Mouse (Mus musculus): ENCODE data around the gene Nrip1.
A peak's percentile ranks its signal among the peaks of the same experiment; 100 is the strongest.

Gene Nrip1

DNA sequence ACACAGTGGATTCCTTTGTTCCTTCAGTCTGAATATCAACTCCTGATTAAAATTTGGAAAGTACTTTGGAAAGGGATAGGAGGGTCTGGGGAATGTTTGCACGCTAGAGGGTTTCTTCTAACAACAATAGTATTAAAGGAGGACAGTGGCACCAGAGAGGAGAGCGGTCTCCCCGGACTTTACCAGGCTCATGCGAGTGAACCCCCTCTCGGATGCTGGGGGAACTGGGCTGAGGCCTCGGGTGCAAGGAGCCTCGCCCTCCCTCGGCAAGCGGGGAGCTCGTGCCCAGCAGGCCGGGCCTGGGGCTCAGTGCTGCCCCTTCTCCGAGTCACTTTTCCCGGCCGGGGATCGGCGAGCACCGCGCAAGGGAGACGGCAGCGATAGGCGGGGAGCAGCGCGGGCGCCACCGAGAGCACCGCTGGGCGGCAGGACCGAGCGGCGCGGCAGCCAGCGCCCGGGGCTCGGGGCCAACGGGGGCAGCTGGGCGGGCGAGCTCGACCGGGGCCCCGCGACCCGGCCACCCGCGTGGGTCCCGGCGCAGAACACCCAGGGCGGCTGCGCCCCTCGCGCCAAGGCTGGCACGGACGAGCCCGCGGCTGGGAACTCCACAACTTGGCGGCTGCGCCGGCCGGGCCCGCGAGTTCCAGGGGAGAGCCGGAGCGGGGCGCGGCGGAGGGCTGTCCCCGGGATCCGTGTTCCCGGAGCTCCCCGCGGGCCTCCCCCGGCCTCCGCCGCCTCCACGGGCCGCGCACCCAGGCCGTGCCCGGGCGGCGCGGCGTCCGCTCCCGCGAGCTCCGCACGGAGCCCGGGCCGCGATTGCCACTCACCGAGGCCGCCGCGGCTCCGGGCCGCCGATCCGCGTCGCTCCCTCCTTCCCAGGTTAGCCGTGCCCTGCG lies 1.3 kb downstream of the Nrip1 start:
- peak; percentile 56 to 83 for DNase-seq

DNA sequence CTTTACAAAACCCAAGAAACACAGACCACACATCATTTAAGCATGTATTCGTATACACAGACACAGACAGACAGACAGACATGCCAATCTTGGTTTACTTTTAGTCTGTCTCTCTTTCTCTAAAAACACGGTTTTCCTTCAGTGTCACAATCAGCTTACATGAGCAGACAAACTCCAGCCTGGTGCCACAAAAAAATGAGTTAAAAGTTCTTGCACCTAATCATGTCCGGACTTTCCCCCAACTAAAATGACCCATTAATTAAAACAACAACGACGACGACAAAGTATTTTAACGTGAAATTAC lies 2.1 kb downstream of the Nrip1 start:
- no peak for DNase-seq

DNA sequence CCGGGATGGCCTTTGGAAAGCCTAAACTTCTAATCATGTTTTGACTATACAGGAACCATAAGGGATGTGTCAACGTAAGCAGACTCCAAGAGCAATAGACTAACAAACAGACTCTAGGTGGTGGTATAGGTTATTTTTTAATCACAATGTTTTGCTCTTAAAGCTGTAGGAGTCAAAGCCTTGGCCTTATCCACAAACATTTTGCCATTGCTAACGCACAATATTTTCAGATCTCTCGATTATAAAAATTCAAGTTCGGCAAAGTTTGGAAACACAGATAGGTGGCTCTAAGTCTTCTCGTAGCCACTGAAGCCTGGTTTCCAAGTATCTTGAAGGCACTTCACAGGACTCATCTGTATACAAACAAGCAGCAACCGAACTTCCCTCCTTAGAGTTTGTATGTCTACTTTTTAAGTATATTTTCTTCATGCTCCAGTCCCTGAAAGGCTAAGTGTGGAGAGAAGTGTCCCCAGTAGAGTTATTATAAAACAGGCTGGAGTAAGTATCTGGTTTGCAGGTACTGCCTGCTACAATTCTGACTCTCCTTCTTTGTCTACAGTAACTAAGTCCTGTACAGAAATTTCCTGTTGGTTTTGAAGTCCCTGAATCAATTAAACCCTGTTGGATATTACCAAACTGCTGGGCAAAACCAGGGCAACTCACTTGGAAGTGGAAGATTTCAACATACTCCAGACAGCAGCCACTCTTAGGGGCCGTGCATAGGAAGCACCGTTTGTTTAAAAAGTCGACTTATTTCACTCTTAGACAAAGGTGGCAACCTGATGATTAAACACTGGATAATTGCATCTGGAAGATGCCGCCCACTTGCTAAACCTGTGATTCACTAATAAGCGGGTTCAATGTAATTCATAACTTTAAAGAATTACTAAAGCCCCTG lies 2.7 kb downstream of the Nrip1 start:
- no peak for DNase-seq

DNA sequence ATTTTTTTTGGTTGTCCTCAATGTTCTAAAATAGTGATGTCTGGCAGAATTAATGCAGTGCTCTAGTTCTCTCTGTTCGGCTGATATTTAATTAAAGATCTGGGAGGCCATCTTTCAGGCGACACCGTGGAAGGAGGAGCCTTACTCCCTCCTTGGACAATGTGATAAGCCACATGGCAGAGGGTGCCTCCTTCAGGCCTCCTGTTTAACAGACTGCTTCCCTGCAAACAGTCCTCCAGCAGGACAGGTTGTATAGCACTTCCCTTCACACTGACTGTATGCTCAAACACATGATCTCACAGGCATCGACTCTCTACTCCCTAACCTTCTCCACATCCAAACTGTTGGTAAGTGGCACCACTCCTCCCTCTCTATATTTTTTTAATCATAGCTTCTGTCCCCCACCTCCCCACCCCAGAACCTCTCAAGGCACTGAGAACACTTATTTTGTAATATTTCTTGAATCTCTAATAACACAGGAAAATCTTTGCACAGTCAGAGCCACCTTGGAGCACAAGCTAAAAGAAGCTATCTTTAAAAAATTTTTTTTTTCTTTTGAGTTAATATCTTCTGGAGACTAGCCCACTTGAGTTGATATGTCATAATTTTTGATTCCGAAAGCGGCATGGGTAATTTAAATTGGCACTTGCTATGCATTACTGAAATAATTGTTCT lies 3.4 kb downstream of the Nrip1 start:
- DNase-seq = peak; percentile 57 to 65

DNA sequence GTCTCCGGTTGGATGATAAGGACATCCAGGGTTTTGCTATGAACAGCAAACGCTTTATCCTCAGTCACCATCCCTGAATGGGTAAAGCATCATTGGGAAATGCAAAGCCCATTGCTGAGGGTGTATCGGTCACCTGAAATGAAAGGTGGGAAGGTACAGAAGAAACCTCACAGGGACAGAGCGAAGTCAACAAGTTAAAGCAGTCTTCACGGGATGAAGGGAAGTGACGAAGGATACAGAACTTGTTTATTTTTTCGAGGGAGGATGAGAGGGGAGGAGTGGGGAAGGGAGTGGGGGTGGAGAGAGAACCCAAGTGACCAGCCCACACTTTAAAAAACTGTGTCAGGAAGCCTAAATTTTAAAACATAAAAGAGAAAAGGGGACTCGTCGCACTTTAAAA lies 4.4 kb downstream of the Nrip1 start:
- DNase-seq = no peak

DNA sequence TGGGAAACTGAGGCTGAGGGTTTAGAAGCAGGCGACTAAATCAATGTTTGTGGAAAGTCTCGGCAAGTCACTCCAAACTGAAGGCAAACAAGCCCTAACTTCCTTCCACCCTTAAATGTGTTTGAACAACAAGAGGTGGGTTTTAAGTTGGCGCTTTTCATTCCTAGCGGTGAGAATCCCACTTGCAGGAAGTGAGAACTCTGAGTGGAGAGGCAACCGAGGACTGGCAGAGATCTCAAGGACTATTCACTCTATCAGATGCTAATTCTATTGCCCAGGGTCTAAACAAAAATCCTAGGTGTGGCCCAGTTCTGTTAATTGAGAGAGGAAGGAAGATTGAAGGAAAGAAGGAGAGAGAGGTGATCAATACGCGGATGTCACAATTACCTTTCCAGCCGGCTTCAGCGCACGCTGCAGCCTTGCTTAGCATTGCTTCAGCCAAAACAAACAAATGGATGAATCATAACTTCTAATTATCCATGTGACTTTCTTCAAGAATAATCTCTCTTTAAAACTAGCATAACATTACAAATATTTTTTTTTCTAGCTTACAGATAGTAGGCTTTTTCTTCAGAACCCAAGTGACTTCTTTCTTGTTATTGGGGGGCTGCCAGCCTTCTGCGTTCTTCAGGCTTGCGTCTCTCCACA lies 6.2 kb downstream of the Nrip1 start:
- DNase-seq = no peak

DNA sequence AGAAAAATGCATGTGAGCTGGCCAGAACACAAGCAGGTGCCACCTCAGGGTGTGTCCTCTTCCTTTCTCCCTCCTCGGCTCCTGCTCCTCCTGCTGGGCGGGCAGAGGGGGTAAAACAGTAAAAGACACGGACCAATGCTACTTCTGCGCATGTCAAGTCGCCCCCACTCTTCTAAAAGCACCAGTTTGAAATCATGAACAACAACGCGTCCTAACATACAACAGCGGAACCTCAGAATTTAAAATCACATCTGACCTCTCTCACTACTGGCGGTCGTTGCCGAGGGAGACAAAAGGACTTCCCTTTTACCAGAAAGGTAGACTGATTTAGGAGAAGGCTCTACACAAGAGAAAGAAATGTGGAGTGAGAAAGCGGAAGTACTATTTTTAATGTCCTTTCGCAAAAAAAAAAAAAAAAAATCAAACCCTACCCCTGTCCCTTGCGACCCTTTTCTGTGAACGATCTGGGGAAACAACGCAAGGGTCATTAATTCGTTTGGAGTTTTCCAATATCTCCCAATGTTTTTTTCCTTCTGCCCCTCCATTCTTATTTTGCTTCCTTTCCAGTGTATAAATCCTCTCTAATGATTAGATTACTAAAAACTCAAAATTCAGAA lies 7.7 kb downstream of the Nrip1 start:
- no peak for DNase-seq

DNA sequence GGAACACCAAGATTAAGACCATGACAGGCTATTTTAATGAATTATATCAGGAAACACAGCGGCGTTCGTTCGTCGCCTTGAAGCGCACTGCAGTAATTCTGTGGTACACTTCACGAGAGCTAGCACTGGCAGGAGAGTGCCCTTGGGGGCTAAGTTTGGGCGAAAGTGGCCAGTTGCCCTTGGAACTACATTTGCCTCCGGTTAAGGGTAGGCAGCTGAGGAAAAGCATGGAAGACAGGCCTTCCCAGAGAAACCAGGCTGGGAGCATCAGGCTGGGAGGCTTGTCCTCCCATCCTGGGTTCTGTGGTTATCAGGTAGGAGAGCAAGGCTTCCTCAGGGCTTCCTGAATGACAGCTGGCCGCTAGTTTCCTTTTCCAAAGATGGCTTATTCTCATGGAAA lies 8.4 kb downstream of the Nrip1 start:
- DNase-seq = peak in 1 of 2 experiments; percentile 42

DNA sequence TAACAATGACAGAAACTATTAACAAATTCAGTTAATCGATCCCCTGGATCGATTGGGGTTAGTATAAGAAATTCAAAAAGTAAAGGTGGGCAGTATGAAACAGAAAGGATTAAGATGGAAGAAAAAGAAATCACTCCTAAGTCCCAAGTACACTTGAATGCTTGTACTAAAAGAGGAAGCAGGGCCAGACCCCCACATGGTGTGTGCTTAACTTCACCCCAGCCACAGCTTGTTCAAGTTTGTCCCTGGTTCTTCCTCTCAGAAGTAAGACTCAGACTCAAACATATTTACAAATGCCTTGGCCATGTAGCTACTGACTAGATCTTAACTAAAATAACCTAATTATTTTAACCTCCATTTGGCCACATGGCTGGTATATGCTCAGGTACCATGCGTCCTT lies 10.0 kb downstream of the Nrip1 start:
- no peak for DNase-seq

DNA sequence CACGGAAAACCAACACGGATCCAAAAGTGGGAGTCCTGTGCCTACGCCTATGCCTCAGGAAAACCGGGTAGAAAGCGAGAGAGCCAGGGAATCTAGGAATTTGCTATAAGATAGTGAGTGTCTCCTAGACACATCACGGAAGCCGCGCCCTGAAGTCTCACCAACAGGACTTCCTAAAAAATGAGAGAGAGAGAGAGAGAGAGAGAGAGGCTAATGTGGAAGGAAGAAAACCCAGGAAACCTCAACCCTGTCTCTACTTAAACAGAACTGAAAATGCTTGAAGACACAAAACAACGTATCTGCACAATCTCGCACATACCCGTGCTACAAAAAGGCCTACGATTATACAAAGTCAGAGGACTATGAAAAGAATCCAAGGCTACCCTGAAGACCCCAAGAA lies 10.6 kb downstream of the Nrip1 start:
- DNase-seq = no peak

DNA sequence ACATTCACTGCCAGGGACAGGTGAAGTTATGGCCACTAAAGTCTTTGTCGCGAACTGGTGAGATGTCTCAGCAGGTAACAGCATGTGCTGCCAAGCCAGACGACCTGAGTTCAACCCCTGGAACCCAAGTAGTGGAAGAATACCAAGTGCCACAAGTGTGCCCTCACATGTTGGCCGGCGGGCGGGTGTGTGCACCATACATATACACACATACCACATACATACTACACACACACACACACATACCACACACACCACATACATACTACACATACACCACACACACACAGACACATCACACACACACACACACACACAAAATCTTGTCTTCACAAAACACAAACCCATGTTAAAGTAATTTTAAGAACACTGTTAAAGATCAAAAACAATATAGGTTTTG lies 13.2 kb downstream of the Nrip1 start:
- peak in 1 of 2 experiments; percentile 36 for DNase-seq

DNA sequence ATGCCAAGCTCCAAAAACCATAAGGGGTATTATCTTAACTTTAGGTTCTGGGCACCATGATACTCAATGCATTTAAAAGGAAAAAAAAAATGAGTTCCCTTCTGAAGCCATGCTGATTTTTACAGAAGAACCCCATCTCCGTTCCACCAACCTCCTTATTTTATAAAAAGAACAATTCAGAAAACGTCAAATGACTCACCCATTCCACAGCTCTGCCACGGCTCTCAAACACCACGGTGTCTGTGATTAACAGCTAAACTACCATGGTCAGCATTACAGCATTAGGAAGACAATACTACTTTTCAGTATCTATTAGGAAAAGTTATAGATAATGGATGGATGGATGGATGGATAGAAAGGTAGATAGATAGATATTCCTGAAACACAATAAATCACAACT lies 14.9 kb downstream of the Nrip1 start:
- no peak for DNase-seq

DNA sequence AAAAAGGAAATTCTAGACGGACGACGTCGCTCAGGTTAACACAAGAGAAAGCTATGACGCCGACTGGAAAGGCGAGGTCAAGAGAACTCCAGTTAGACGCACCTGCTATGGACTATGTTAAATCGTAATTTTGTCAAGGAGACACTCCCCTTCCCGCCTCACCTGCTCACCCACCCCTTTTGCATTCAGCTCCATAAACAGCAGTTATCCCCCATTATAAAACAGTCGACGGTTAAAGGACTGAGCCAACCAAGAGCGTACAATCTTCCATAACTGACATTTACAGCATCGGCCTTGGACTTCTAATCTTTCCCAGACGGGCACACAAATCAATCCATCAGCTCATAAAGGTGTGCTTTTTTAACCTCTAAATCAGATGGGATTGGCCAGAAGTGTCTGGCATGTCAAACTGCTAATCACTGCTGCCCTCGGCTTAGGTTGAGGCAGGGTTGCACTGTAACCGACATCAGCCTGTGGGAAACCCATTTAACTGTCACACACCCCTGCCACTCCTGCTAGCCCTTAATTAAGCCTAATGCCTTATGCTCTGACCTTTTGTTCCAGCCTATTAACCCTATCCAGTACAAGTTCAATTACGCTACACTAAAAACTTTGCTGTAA lies 15.4 kb downstream of the Nrip1 start:
- DNase-seq = peak in 1 of 2 experiments; percentile 54

DNA sequence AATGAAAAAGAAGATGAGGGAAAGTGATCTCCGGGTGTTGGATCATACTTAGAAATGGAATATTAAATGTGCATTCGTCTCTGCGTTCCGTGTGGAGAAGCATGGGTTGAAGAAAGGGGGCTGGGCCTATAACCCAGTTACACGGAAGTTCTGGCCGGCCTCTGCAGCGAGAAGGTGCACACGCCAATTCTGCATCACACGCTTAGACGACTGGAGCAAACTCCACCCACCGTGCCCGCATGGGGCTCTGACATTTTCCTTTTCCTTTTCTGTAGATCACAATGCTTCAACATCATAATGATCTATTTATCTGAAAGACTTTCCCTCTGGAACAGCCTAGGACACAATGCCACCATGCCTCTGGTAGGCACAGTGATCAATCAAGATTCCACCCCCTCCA lies 16.5 kb downstream of the Nrip1 start:
- DNase-seq = no peak

DNA sequence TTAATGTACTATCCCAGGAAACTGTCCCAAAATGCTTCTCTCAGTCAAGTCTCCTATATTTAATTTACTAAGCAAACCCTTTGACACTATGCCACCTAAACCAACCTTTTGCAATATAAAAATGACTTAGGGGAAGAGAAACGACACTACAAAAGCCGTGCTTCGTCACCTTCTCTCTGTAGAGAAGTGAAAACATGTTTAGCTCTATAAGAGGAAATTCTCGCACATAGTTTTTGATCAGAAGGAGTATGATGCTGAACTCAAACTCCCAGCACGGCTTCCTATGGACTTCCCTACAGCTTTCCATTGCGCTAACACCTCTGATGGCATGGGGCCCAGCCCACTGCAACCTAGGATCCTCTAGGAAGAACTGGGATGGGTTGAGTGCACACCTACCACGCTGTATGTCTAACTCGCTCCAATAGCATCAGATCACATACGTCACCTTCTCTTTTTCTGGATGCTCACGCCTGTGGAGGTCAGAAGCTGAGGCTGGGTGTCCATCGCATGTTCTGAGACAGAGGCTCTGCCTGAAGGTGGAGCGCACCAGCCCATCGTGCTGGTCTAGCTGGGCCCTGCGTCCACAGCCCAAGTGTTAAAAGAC lies 17.6 kb downstream of the Nrip1 start:
- DNase-seq = no peak

DNA sequence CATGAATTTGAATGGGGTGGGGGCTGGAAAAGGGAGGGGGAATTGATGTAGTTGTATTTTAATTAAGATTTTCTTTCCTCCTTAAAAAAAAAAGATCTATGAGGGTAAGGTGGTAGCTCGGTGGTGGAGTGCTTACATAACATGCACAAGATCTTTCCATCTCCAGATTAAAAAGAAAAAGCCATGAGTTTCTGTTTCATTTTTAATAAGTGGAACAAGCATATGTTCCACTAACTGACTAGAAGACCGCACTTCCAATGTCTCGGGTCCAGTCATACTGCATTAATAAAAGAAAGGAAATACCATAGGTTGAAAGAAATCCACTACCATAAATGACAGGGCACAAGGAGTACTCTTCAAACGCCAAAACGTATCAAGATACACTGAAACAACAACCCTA lies 18.4 kb downstream of the Nrip1 start:
- no peak for DNase-seq

DNA sequence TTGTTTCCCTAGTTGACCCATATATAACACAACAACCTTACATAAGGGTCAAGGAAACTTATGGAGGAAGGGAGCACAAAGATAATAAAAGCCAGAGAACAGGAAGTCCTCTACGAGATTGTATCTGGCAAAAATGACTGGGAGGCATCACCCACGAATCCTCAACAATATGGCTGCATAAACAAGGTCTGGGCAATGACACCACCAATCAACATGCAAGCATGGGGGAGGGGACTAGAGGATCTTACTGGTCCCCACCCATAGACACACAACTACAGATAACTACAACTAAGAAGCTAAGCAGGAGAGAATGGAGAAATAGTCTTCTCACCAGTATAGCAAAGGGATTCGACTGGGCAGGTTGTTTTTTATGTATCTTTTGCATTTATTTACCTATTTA lies 18.8 kb downstream of the Nrip1 start:
- DNase-seq = no peak

DNA sequence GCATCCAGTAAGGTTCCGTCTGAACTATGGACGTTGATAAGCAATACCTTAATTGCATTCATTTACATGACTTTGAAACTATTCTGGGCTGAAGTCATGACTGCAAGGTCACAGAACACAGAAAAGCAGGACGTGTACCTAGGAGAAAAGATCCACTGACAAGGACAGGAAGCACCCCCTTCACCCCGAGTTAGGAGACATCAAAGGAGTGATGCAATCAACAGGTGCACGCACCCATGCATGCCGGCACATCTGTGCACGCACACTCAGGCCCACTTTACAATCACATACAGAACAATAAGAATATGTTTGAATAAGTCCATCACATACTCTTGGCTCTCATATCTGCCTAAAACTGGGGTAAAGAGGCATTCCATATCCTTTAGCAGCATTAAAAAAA lies 19.3 kb downstream of the Nrip1 start:
- DNase-seq = no peak

DNA sequence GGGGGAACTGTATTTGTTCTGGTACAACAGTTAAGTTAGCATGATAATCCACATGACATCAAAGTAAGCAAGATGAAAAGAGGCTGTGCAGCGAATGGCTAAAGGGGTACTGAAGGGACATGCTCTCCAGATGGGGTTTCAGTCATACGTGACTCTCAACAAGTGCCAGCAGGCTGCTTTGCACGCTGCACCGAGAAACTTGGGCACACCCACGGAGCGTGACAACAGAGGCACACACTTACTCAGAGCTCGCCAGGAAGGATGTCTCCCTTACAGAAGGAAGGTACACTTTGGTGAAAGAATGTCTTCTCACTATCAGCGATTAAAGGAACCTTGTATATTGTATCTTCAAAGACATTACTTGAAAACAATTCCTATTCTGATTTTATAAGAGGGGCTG lies 22.7 kb downstream of the Nrip1 start:
- no peak for DNase-seq

DNA sequence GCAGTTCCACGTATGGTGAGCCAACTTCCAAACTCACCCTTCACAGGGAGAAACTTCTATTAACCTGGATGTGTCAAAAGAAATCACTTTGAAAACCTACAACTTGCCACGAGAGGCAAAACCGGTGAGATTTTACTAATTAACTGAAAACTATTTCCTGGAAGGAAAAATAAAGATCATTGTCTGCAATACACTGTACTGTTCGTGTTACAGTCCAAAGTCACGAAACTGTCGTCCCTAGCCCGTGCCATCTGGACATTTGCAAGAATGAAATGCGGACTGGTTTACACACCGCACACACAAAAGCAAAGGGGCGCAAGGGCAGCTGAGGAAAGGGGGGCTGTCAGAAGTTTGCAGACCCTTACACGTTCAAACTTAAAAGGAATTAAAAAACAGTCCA lies 24.6 kb downstream of the Nrip1 start:
- DNase-seq = no peak

DNA sequence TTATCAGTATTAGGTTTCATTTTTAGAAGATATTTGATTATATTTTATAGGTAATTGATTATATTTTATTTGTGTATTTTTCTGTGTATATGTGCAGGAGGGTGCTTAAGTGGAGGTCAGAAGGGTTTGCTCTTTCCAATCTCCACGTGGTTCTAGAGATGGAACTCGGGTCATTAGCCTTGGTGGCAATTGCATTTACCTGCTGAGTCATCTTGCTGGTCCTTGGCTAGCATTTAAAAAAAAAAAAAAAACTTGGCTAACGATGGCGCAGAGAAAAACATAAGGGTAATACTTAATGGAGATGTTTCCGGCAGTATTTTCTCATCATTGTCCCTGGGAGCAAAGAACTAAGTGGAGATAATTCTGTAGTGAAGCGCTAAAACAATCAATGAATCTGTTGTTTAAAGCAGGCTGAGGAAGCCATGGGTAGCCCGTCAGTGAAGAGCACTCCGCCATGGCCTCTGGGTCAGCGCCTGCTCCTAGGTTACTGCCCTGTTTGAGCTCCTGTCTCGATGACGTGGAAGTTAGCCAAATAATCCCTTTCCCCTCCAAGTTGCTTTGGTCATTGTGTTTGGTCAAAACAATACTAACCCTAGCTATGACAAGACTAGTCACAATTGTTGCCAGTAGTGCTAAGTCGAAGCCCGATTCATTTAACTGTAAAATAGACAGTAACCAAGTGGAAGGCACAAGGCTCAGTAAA lies 25.8 kb downstream of the Nrip1 start:
- no peak for DNase-seq

Measured in kidney, postnatal 25 days (tissue).